27 mouse cellular contexts compared by ENCODE assay signal in the genomic region with DNA sequence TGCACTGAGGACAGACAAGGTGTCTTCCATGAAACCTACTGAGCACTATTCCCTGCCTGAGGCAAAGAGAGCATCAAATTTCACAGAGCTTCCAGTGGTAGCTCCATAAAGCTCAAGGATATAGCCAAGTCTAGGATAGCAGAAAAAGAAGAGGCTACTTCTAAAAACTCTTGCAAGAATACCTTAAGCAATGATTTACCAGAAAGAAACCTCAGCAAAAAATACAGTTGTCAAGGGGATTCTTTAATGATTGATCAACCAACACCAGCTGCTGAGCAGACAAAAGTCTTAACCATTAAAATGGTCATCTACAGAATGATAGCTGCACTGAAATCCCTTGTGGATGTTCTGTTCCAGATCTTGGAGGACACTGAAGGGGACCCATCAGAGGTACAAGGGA. TPM values are rescaled to one million over a fixed set of nuclear protein-coding genes. Genes with fewer than 3 reads are reported as not detected.
"Had no signal": no experiment of that assay in that cellular context is flagged by ENCODE, and none has a peak within 500 bp of the region (broad histone marks: within the 10 kb centered on the region; RNA-seq: fewer than 3 reads in every experiment).

No protein-coding gene starts in this region.

RNA-seq across cellular contexts. Expression of a gene that starts 53.3 kb away (rescaled TPM):
- polyA plus RNA-seq: limb, embryonic 10.5 days; limb, embryonic 11.5 days; limb, embryonic 12.5 days; limb, embryonic 13.5 days; limb, embryonic 14.5 days; limb, embryonic 15.5 days; liver, adult 2 months; liver, embryonic 11.5 days; liver, embryonic 12.5 days; liver, embryonic 13.5 days; liver, embryonic 14.5 days; liver, embryonic 15.5 days; liver, embryonic 16.5 days; liver, postnatal 0 days; lung, adult 2 months; macrophage; midbrain, embryonic 10.5 days; midbrain, embryonic 11.5 days; midbrain, embryonic 12.5 days; midbrain, embryonic 13.5 days; midbrain, embryonic 14.5 days; midbrain, embryonic 15.5 days; midbrain, embryonic 16.5 days; midbrain, postnatal 0 days; myocyte; neural tube, embryonic 11.5 days; neural tube, embryonic 12.5 days had no signal
